Mouse (Mus musculus) spleen, adult 2 months (tissue): ENCODE data around the gene Noa1. TPM values are rescaled to one million over a fixed set of nuclear protein-coding genes. Genes with fewer than 3 reads are reported as not detected.

Source experiments
- DNase-seq, 2 experiments: peaks; one replicate each; pipeline versions ENCODE4 v3.0.0 to v3.0.0-alpha.2; 2012 to 2021; ENCODE audit warnings: low spot score in 2 of 2, low read depth in 1 of 2
- H3K27ac ChIP-seq: fragments of 200-500 bp; 2 replicates; pipeline ENCODE4 v1.5.1; 2012; ENCODE audit warnings: low read length, inconsistent platforms; ENCODE audit not compliant: insufficient read depth
- H3K27me3 ChIP-seq: fragments of 200-500 bp; 2 replicates; pipeline ENCODE4 v1.6.1; 2012; ENCODE audit warnings: mild to moderate bottlenecking, moderate library complexity, low read length, inconsistent platforms; ENCODE audit not compliant: control insufficient read depth, insufficient read depth
- H3K36me3 ChIP-seq: fragments of 200-500 bp; 2 replicates; pipeline ENCODE4 v1.6.1; 2012; ENCODE audit warnings: mild to moderate bottlenecking, low read length, inconsistent platforms; ENCODE audit not compliant: control insufficient read depth, insufficient read depth
- H3K4me1 ChIP-seq: fragments of 200-500 bp; 2 replicates; pipeline ENCODE4 v1.6.1; 2011; ENCODE audit warnings: inconsistent platforms; ENCODE audit not compliant: control insufficient read depth, insufficient read depth, insufficient read length
- H3K4me3 ChIP-seq: fragments of 200-500 bp; 2 replicates; pipeline ENCODE4 v1.5.1; 2011; ENCODE audit warnings: mild to moderate bottlenecking, inconsistent platforms; ENCODE audit not compliant: insufficient read depth, insufficient read length; ENCODE audit errors: extremely low read depth
- CTCF ChIP-seq: fragments of 200-500 bp; IDR thresholded peaks from 2 replicates; pipeline ENCODE4 v1.5.1; 2011; ENCODE audit warnings: mild to moderate bottlenecking, inconsistent platforms; ENCODE audit not compliant: insufficient read depth, insufficient read length, insufficient replicate concordance; ENCODE audit errors: extremely low read depth
- POLR2A ChIP-seq: fragments of 200-500 bp; IDR thresholded peaks from 2 replicates; pipeline ENCODE4 v1.6.1; 2011; ENCODE audit warnings: low read depth, low read length, inconsistent platforms
- WGBS: fragments of 180-500 bp; shearing (Covaris S2); methylation state at CpG from one replicate; pipeline ENCODE4 v1.1.7; 2018; 5-methylcytosine and 5-hydroxymethylcytosine counted together
- polyA plus RNA-seq: library from polyadenylated mRNA; depleted of rRNA; stranded (reverse); fragments of >200 nt; gene quantifications from 2 replicates; pipeline ENCODE4 v1.2.3, GENCODE M21; 2012

Gene Noa1
- polyA plus RNA-seq, 1 experiment, result 14.1 TPM

- 41% methylated on average over 8 of the region's 8 CpGs for WGBS
- Histone ChIP-seq H3K36me3 (peaks cover 5% of the 10 kb centered on the region), H3K4me1 (peaks cover 17% of the 10 kb centered on the region), H3K27ac (peak overlapping the region; percentile 93), H3K27me3 (no peaks in the 10 kb centered on the region), H3K4me3 (no peak overlapping the region)
- no peak for TF ChIP-seq POLR2A
- TF ChIP-seq CTCF, result no peak
- DNase-seq, result peak; percentile 73 to 81
Measured at GRCm38 (mm10) chr5:77289686-77290085, 20.2 kb downstream of the Noa1 start.

GRCm38 (mm10) chr5:77287901-77288300 lies 22.0 kb downstream of the Noa1 start:
- TF ChIP-seq POLR2A, result no peak
- peaks cover 17% of the 10 kb centered on the region for H3K4me1 ChIP-seq
- H3K27ac ChIP-seq, result no peak overlapping the region
- peaks cover 9% of the 10 kb centered on the region for H3K36me3 ChIP-seq
- H3K4me3 ChIP-seq, result no peak overlapping the region
- DNase-seq, result no peak
- WGBS, result 84% methylated on average over 6 of the region's 6 CpGs
- no peaks in the 10 kb centered on the region for H3K27me3 ChIP-seq

DNA sequence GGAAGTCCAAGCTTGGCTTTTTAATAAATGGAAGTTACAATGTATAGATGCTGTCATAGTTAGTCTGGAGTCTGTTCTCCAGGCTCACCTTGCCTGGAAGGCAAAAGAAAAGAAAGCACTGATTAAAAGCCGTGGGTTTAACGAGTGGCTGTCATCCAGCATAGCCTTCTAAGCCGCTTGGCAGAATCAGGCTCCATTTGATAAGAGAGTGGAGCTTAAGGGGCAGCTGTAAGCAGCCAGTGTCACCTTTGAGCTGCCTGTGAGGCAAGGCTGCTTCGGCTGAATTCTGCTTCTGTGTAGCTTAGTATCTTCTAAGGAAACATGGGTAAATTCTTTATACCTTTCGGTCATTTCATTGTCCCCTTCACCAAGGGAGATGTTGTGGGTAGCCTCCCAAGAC lies 23.0 kb downstream of the Noa1 start:
- Histone ChIP-seq H3K36me3 (peaks cover 18% of the 10 kb centered on the region), H3K4me3 (no peak overlapping the region), H3K4me1 (peaks cover 15% of the 10 kb centered on the region), H3K27ac (no peak overlapping the region), H3K27me3 (no peaks in the 10 kb centered on the region)
- no peak for DNase-seq
- TF ChIP-seq CTCF, result no peak
- TF ChIP-seq POLR2A, result no peak
- WGBS, result 88% methylated on average over 5 of the region's 5 CpGs

DNA sequence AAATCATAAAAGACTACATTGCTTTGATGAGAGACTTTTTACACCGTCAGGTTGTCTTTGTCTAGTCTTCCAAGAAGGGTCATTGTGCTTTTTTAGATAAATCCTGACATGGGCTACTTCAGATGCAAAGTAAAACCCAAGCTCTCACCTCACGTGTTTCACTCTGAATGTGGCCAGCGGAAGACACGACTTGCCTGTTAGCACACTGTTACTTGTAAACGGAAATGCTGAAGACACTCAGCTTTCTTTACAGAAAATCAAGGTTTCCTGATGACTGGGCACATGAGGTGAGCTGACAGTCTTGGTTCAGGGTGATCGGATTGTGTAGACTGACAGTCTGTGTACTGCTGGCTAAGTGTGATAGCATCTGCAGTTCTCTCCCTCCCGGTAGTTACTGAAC lies 24.2 kb downstream of the Noa1 start:
- TF ChIP-seq POLR2A, result no peak
- TF ChIP-seq CTCF, result no peak
- WGBS, result 85% methylated on average over 7 of the region's 7 CpGs
- H3K36me3 ChIP-seq, result peaks cover 31% of the 10 kb centered on the region

DNA sequence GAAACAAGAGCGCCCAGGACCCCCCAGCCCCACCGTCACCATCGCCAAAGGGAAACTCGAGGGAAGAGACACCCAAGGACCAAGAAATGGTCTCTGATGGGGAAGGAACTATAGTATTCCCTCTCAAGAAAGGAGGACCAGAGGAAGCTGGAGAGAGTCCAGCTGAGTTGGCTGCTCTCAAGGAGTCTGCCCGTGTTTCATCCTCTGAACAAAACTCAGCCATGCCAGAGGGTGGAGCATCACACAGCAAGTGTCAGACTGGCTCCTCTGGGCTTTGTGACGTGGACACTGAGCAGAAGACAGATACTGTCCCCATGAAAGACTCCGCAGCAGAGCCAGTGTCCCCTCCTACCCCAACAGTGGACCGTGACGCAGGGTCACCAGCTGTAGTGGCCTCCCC lies 27.6 kb downstream of the Noa1 start:
- Histone ChIP-seq H3K27me3 (no peaks in the 10 kb centered on the region), H3K4me1 (no peaks in the 10 kb centered on the region), H3K27ac (no peak overlapping the region), H3K36me3 (peaks cover 42% of the 10 kb centered on the region), H3K4me3 (no peak overlapping the region)
- TF ChIP-seq CTCF (no peak), POLR2A (no peak)
- 93% methylated on average over 9 of the region's 9 CpGs for WGBS
- DNase-seq, result no peak

More for the DNA sequence above, 24.2 kb downstream of the Noa1 start:
- Histone ChIP-seq H3K4me3 (no peak overlapping the region), H3K27me3 (no peaks in the 10 kb centered on the region), H3K4me1 (peaks cover 15% of the 10 kb centered on the region), H3K27ac (no peak overlapping the region)
- DNase-seq, result no peak

DNA sequence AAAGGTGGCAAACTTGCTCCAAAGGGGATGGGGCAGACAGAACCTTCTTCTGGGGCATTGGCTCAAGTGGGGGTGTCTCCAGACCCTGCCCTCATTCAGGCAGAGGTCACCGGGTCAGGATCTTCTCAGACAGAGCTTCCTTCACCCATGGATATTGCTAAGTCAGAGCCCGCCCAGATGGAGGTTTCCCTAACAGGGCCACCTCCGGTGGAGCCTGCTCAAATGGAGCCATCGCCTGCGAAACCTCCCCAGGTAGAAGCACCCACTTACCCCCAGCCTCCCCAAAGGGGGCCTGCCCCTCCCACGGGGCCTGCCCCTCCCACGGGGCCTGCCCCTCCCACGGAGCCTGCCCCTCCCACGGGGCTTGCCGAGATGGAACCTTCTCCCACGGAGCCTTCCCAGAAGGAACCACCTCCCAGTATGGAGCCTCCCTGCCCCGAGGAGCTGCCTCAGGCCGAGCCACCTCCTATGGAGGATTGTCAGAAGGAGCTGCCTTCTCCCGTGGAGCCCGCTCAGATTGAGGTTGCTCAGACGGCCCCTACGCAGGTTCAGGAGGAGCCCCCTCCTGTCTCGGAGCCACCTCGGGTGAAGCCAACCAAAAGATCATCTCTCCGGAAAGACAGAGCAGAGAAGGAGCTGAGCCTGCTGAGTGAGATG lies 28.2 kb downstream of the Noa1 start:
- DNase-seq, result no peak
- TF ChIP-seq CTCF (no peak), POLR2A (no peak)
- 92% methylated on average over 20 of the region's 20 CpGs for WGBS
- Histone ChIP-seq H3K27me3 (no peaks in the 10 kb centered on the region), H3K36me3 (peaks cover 46% of the 10 kb centered on the region), H3K4me1 (no peaks in the 10 kb centered on the region), H3K4me3 (no peak overlapping the region), H3K27ac (no peak overlapping the region)

- peaks cover 40% of the 10 kb centered on the region for H3K36me3 ChIP-seq
- no peak for DNase-seq
- WGBS, result 90% methylated on average over 6 of the region's 6 CpGs
Measured at GRCm38 (mm10) chr5:77277204-77277603, 32.7 kb downstream of the Noa1 start.

More at GRCm38 (mm10) chr5:77277204-77277603, 32.7 kb downstream of the Noa1 start:
- no peak overlapping the region for H3K27ac ChIP-seq
- peaks cover 9% of the 10 kb centered on the region; the same call in 1 of the 2 replicates for H3K4me1 ChIP-seq
- H3K27me3 ChIP-seq, result no peaks in the 10 kb centered on the region
- TF ChIP-seq CTCF (no peak), POLR2A (no peak)
- H3K4me3 ChIP-seq, result no peak overlapping the region
